Mouse (Mus musculus): ENCODE measurements at regions not wholly inside any gene's neighbourhood (a gene's known extent, or its start where the extent isn't known, plus 50 kb on each side); places are given as distances from the start of the nearest gene placed in this dataset.

DNA sequence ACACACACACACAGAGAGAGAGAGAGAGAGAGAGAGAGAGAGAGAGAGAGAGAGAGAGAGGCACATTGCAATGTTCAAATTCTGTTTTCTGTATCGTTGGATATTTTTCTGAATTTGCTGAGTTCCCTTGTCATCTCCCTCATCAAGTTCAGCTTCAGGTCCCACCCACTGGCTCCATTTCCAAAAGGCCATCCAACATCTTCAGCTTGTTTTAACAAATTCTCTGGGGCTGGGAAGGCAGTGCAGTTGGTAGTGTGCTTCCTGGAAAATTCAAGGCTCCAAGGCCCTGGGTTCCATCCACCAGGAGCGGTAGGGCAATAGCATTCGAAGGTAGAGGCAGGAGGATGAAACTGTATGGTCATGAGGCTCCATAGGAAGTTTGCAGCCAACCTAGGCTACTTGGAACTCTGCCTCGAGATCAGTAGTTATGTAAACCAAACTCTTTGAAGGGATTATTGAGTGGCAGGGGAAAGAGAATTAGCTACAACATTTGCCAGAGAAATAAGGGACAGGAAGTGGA, 105.9 kb downstream of the Polr2m start:
- H3K4me3 ChIP-seq, result no peak overlapping the region
- H3K4me1 ChIP-seq, result no peaks in the 10 kb centered on the region
- no peaks in the 10 kb centered on the region for H3K36me3 ChIP-seq (ENCODE audit: poor library complexity, severe bottlenecking)
- no peak for ATAC-seq
- H3K9ac ChIP-seq, result no peak overlapping the region
- H3K9me3 ChIP-seq (replicated peaks), result no peaks in the 10 kb centered on the region
- WGBS, result 77% methylated on average over 4 of the region's 4 CpGs
- no peaks in the 10 kb centered on the region for H3K27me3 ChIP-seq
- H3K27ac ChIP-seq, result no peak overlapping the region
- no peak overlapping the region for H3K4me2 ChIP-seq

DNA sequence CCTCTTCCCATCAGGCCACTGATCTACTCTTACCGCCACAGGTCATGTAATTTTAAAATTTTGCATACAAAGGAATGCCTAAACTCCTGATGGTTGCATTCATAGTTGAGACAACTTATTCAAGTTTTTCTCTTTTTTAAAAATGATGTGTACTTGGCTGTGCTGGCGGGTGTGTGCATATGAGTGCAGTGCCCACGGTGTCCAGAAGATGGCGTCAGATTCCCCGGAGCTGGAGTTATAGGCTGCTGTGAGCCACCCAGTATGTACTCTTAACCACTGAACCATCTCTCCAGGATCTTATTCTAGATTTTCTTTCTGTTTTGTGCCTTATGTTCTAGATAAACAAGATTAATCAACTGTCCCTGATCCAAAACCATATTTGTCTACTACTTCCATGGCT, 116.0 kb downstream of the Polr2m start:
- no peak overlapping the region for H3K27ac ChIP-seq
- WGBS, result 88% methylated on average over 5 of the region's 5 CpGs
- H3K36me3 ChIP-seq (ENCODE audit: poor library complexity, severe bottlenecking), result no peaks in the 10 kb centered on the region
- ATAC-seq, result no peak
- no peaks in the 10 kb centered on the region for H3K27me3 ChIP-seq
- H3K9me3 ChIP-seq (replicated peaks), result peaks cover 5% of the 10 kb centered on the region; the same call in 1 of the 2 replicates
- H3K9ac ChIP-seq, result no peak overlapping the region
- H3K4me1 ChIP-seq, result no peaks in the 10 kb centered on the region
- no peak overlapping the region for H3K4me3 ChIP-seq
- H3K4me2 ChIP-seq, result no peak overlapping the region

DNA sequence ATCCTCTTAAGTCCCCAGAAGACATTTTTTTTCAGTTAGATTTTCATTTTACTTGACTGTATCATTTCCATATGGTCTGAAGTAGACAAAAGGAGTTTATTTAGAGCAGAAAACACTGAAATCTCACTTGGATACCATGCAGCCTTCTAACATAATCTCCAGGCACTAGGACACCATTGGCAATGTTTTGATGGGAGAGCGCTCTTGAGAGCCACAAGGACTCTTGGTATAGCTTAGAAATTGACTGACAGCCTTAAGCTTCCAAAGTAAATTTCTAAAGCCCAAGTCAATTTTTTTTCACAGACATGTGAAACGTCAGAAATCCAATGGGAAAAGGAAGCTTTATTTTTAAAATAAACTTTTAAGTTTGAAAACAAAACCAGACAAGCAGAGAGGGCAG, 116.5 kb downstream of the Polr2m start:
- Histone ChIP-seq H3K9me3 (replicated peaks) (peaks cover 5% of the 10 kb centered on the region; the same call in 1 of the 2 replicates), H3K27ac (no peak overlapping the region), H3K36me3 (ENCODE audit: poor library complexity, severe bottlenecking) (no peaks in the 10 kb centered on the region), H3K4me1 (no peaks in the 10 kb centered on the region), H3K4me3 (no peak overlapping the region), H3K9ac (no peak overlapping the region), H3K27me3 (no peaks in the 10 kb centered on the region), H3K4me2 (no peak overlapping the region)
- no peak for ATAC-seq
- 77% methylated on average over 2 of the region's 2 CpGs for WGBS

DNA sequence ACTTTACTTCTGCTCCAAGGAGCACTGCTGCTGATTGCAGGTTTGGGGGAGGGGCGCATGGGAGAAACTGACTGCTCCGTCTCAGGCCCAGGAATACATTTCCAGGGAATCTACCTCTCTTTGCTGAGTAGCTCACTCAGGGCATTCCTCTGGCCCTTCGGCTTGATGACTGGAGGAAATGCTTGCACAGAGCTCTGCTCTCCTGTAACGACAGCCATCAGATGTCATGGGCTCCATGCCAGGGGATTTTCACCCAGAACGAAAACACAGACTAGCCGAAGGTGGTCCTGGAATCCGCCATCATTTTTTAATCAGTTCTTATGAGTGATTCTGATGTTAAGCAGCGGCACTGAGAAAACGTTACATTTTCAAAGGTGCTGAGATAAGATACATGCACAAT, 119.2 kb downstream of the Polr2m start:
- Histone ChIP-seq H3K27ac (no peak overlapping the region), H3K4me1 (peaks cover 6% of the 10 kb centered on the region; the same call in 1 of the 2 replicates), H3K36me3 (ENCODE audit: poor library complexity, severe bottlenecking) (no peaks in the 10 kb centered on the region), H3K27me3 (no peaks in the 10 kb centered on the region), H3K9me3 (replicated peaks) (peaks cover 5% of the 10 kb centered on the region; the same call in 1 of the 2 replicates), H3K4me3 (no peak overlapping the region), H3K9ac (no peak overlapping the region), H3K4me2 (no peak overlapping the region)
- 68% methylated on average over 9 of the region's 9 CpGs for WGBS
- ATAC-seq, result no peak

DNA sequence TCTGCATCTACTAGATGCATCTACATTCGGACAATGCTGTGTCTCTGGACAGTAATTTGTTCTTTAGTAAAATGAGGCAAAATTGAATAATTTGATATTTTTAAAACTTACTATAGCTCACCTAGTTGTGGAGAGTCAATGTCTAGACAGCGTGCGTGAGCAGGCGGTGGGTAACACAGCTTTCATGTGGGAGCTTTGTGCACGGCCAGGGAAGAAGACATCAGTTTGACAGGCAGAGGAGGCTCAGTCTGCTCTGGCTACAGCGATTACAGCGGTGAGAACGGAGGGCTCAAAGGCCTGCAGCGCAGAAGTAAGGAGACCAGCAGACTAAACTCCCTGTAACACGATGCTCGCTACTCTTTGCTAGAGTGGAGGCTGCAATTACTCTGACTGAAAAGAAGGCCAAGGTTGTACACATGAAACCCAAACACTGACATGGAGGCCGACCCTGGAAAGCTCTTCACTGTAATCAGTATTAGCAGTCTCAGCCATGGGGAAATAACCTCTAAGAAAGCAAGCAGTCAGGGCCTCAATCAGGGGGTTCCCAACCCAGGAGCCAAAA, 120.5 kb downstream of the Polr2m start:
- Histone ChIP-seq H3K27me3 (no peaks in the 10 kb centered on the region), H3K36me3 (ENCODE audit: poor library complexity, severe bottlenecking) (no peaks in the 10 kb centered on the region), H3K4me1 (peaks cover 11% of the 10 kb centered on the region; the same call in 1 of the 2 replicates), H3K27ac (no peak overlapping the region), H3K9me3 (replicated peaks) (peaks cover 5% of the 10 kb centered on the region; the same call in 1 of the 2 replicates), H3K4me2 (no peak overlapping the region), H3K9ac (no peak overlapping the region), H3K4me3 (no peak overlapping the region)
- WGBS, result 68% methylated on average over 12 of the region's 12 CpGs
- no peak for ATAC-seq

DNA sequence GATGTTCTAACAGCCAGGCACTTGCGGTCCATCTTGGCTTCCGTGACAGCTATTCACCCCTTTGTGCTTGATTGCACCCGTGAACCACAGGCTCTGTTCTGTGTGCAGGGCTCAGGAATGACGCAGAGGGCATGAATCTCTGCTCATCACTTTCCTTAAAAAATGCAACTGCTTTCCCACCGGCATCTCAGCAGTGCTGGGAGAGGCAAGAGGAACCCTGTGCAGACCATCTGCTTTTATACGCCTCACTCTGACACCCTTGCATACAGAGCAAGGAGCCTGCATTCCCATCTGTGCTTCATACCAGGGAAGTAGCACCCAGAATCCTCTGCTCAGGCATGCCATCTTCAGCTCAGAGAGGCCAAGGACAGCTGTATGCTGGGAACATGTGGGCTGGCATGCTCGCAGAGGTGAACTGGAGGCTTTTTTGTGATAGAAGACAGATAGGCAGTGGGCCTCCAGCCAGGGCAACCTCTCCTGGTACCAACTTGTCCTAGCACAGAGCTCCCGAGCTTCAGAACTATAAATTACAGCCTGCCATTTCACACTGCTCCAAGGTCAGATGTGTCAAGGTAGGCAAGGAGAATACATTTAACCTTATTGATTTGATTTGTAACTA, 121.6 kb downstream of the Polr2m start:
- 77% methylated on average over 8 of the region's 8 CpGs for WGBS
- Histone ChIP-seq H3K9me3 (replicated peaks) (peaks cover 5% of the 10 kb centered on the region; the same call in 1 of the 2 replicates), H3K4me2 (no peak overlapping the region), H3K27me3 (no peaks in the 10 kb centered on the region), H3K9ac (no peak overlapping the region), H3K27ac (no peak overlapping the region; the same call in 1 of the 2 replicates), H3K4me1 (peaks cover 11% of the 10 kb centered on the region; the same call in 1 of the 2 replicates), H3K4me3 (no peak overlapping the region), H3K36me3 (ENCODE audit: poor library complexity, severe bottlenecking) (no peaks in the 10 kb centered on the region)
- peak; percentile 51 for ATAC-seq

DNA sequence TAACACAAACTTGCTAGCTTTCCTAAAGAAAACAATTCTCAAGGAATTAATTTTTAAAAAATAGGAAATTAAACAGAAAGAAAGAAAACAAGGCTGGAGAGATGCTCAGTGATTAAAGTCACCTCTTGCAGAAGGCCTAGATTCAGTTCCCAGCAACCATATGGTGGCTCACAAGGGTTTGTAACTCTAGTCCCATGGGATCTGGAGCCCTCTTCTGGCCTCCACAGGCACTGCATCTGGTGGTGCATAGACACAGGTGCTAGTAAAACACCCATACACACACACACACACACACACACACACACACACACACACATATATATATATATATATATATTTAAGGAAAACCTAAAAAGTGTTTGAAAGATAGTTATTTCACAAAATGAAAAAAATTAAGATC, 123.3 kb downstream of the Polr2m start:
- Histone ChIP-seq H3K4me3 (no peak overlapping the region), H3K4me2 (no peak overlapping the region), H3K27ac (no peak overlapping the region), H3K36me3 (ENCODE audit: poor library complexity, severe bottlenecking) (no peaks in the 10 kb centered on the region), H3K9me3 (replicated peaks) (no peaks in the 10 kb centered on the region), H3K9ac (no peak overlapping the region), H3K4me1 (peaks cover 11% of the 10 kb centered on the region; the same call in 1 of the 2 replicates), H3K27me3 (no peaks in the 10 kb centered on the region)
- ATAC-seq, result no peak

DNA sequence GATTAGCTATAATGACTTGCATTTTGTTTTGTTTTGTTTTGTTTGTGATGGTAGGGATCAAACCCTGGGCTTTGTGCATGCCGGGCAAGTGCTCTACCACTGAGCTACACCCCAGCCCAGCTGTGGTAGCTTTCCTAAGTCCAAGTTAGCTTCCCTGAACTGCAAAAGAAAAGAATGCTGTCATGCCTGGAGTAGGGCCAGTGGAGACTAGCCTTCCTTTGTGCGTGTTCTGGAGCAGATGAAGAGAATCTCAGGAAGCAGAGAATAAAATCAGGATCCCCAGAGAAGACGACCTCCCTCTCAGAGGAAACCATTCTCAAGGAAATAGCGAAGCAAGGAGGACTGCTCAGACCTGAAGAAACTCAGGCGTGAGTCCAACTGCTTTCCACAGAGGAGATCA, 123.8 kb downstream of the Polr2m start:
- H3K27me3 ChIP-seq, result no peaks in the 10 kb centered on the region
- WGBS, result 60% methylated on average over 5 of the region's 5 CpGs
- no peak overlapping the region for H3K9ac ChIP-seq
- H3K4me1 ChIP-seq, result peaks cover 11% of the 10 kb centered on the region; the same call in 1 of the 2 replicates
- H3K4me2 ChIP-seq, result no peak overlapping the region
- H3K4me3 ChIP-seq, result no peak overlapping the region
- no peak for ATAC-seq
- H3K27ac ChIP-seq, result no peak overlapping the region
- H3K36me3 ChIP-seq (ENCODE audit: poor library complexity, severe bottlenecking), result no peaks in the 10 kb centered on the region
- H3K9me3 ChIP-seq (replicated peaks), result no peaks in the 10 kb centered on the region

DNA sequence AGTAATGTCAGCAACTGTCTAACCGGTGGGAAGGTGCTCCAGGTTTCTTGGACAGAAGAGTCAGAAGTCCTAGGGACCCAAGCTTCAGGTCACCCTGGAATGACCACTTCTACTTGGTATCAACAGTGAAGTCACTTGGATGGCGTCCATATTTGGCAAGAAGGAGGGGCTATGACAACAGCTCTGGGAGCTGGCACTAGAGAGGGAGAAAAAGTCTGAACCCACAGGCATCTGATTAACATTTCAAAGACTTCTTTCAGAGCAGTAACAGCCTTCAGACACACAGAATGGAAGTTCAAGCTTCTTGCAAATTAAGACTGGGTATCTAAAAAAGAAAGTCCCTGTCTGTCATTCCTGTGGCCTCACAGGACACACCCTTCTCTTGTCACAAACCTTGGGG, 124.4 kb downstream of the Polr2m start:
- Histone ChIP-seq H3K27me3 (no peaks in the 10 kb centered on the region), H3K4me2 (no peak overlapping the region), H3K27ac (no peak overlapping the region), H3K9ac (no peak overlapping the region), H3K9me3 (replicated peaks) (no peaks in the 10 kb centered on the region), H3K36me3 (ENCODE audit: poor library complexity, severe bottlenecking) (no peaks in the 10 kb centered on the region), H3K4me3 (no peak overlapping the region), H3K4me1 (peaks cover 11% of the 10 kb centered on the region; the same call in 1 of the 2 replicates)
- no peak for ATAC-seq
- WGBS, result 57% methylated on average over 2 of the region's 2 CpGs

DNA sequence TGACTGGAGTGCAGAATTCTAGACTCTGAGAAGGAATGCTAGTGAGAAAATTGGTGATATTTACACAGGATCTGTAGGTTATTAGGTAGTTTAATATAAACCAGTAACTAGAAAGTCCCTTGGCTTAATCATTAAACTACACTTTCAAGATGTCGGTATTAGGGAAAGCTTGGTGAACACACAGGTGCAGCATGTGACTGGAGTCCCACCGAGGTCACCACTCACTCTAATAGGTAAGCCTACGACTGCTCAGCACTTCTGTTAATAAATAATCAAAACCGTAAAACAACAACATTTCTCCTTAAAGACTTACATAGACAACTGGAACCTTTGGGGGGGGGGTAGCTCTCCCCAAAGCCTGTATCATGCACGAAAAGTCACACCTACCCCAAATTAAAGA, 125.1 kb downstream of the Polr2m start:
- no peak for ATAC-seq

DNA sequence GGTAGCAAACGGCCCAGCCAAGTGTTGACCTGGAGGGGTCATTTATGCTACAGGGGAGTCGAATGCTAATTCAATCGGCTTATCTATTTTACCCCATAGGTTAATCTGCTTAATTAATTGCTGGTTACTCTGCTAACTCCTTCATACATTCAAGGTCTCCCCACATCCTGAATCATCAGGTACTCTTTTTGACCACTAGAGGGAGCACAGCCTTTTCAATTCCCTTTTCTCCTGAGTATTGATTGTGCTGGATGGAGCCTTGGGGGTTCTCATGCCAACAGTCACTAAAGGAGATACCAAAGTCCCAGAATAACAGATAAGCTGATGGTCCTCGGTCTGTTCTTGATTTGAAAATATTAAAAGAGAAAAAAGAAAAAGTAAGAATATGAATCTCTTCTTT, 126.8 kb downstream of the Polr2m start:
- Histone ChIP-seq H3K9ac (no peak overlapping the region), H3K4me2 (no peak overlapping the region), H3K4me3 (no peak overlapping the region), H3K27me3 (no peaks in the 10 kb centered on the region), H3K36me3 (ENCODE audit: poor library complexity, severe bottlenecking) (no peaks in the 10 kb centered on the region), H3K9me3 (replicated peaks) (no peaks in the 10 kb centered on the region), H3K27ac (no peak overlapping the region), H3K4me1 (peaks cover 17% of the 10 kb centered on the region)
- 0 out of 2 replicates have a peak, but pooled peaks have one; percentile 41 for ATAC-seq
- 33% methylated on average over 4 of the region's 4 CpGs for WGBS

More for the DNA sequence above, 125.1 kb downstream of the Polr2m start:
- peaks cover 15% of the 10 kb centered on the region; the same call in 1 of the 2 replicates for H3K4me1 ChIP-seq
- H3K4me3 ChIP-seq, result no peak overlapping the region
- no peaks in the 10 kb centered on the region for H3K36me3 ChIP-seq (ENCODE audit: poor library complexity, severe bottlenecking)
- no peak overlapping the region for H3K4me2 ChIP-seq
- H3K27me3 ChIP-seq, result no peaks in the 10 kb centered on the region
- no peaks in the 10 kb centered on the region for H3K9me3 ChIP-seq (replicated peaks)
- no peak overlapping the region for H3K9ac ChIP-seq
- WGBS, result 89% methylated on average over 5 of the region's 5 CpGs
- H3K27ac ChIP-seq, result no peak overlapping the region

DNA sequence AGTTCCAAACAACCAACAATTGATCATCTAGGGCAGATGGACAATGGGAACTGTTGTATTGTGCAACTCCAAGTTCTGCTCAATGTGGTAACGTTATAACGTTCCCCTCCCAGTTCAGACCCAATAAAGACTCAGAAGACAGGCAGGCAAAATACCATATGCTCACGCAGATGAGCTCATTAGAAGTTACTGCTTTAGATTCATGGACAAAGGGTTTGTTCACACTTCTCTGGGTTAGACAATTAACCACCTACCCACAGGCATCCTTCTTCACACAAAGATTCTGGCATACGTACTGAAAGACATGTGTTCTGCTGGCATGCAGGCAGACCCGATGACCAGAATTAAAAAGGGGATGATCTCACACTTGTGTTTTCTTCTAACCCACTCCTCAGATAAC, 130.0 kb downstream of the Polr2m start:
- Histone ChIP-seq H3K4me2 (no peak overlapping the region), H3K9ac (no peak overlapping the region), H3K27me3 (no peaks in the 10 kb centered on the region), H3K36me3 (ENCODE audit: poor library complexity, severe bottlenecking) (no peaks in the 10 kb centered on the region), H3K4me1 (peaks cover 6% of the 10 kb centered on the region), H3K4me3 (no peak overlapping the region), H3K27ac (no peak overlapping the region), H3K9me3 (replicated peaks) (no peaks in the 10 kb centered on the region)
- 0 out of 2 replicates have a peak, but pooled peaks have one; percentile 58 for ATAC-seq
- 44% methylated on average over 5 of the region's 5 CpGs for WGBS
